Mouse (Mus musculus): ENCODE data around the gene Ros1.

Gene Ros1

GRCm38 (mm10) chr10:52021736-52022394 lies 173.2 kb downstream of the Ros1 start:
- DNase-seq: no peak

- DNase-seq: no peak
Measured at GRCm38 (mm10) chr10:52021231-52021630, 173.8 kb downstream of the Ros1 start.

- DNase-seq: no peak
Measured at GRCm38 (mm10) chr10:52018471-52018870, 176.6 kb downstream of the Ros1 start.

Data from right cerebral cortex, postnatal 14 days (tissue).